Mouse (Mus musculus): ENCODE measurements around the gene Grip1.

DNA sequence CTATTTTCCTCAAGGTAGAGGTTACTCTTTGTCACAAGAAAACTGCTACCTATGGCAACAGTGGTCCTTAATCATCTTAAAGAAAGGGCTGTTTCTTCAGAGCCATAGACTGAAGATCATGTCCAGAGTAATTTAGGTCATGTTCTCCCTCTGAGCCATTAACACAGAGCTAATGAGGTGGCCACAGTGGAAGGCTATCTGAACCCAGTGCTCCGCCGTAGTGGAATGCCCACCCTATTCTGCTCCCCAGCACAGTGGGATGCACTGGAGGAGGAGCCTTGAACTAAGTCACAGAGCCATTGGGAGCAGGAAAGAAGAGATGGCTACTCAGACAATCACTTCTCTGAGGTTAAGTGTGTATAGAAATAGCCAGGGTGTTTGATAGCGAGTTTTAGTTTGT, 133.3 kb downstream of the Grip1 start:
- no peak for TF ChIP-seq CTCF (IDR thresholded peaks at IDR 0.05; ENCODE audit: extremely low read depth, insufficient read length, insufficient replicate concordance, low read depth, low read length)
- TF ChIP-seq POLR2A (IDR thresholded peaks at IDR 0.05; ENCODE audit: low read depth, low read length), result no peak
